Mouse (Mus musculus) central nervous system, embryonic 18 days (tissue): Measurements from ENCODE around the gene Zfp988. TPM values are rescaled to one million over a fixed set of nuclear protein-coding genes. Genes with fewer than 3 reads are reported as not detected.

Experiments
- polyA plus RNA-seq: library from polyadenylated mRNA; depleted of rRNA; stranded (reverse); fragments of >200 nt; gene quantifications from 2 replicates; pipeline ENCODE4 v1.2.3, GENCODE M21; 2012; rRNA removed

The Zfp988 gene
- polyA plus RNA-seq, result 0.09 and 0.16 TPM in 2 replicates

DNA sequence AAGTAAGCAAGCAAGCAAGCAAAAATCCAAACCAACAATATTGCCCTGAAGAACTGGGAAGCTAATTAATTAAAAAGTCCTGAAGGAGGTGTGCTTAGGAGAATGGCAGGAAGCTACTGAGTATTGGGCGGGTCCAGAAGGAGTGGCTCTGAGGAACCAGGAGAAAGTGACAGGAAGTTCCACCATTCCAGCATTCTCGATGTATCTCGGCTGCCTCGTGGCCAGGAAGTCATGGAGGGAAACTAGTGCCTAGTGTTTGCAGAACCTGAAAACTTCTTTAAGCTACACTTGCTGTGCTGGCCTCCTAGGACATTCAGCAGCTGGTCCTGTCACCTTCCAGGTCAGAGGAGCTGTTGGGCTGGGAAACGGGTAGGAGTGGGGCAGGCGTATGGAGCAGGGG is at the start of gene Zfp988:
Gene Zfp988 (plus strand): TSS at position 239 of the 400 bp plus-strand sequence.

GRCm38 (mm10) chr4:147361003-147361402 is 55.5 kb downstream of the Zfp988 start, which contains the start of gene Zfp978:
Gene Zfp978, plus strand, starts transcription at chr4:147361303.

Other genes with a start within 250 kb of the Zfp988 start
- gene Zfp991, start 173.6 kb upstream of the Zfp988 start, polyA plus RNA-seq, result 2.4 and 3.4 TPM in 2 replicates
- not detected in 2 replicates for gene Zfp978, start 55.6 kb downstream of the Zfp988 start, polyA plus RNA-seq
- 1.6 and 2.4 TPM in 2 replicates for gene Zfp982, start 186.7 kb downstream of the Zfp988 start, polyA plus RNA-seq
- gene Gm16503, start 234.5 kb downstream of the Zfp988 start, polyA plus RNA-seq, result 1.1 and 1.4 TPM in 2 replicates
- 0.04 and 0.11 TPM in 2 replicates for gene Zfp985, start 247.6 kb downstream of the Zfp988 start, polyA plus RNA-seq